Mouse (Mus musculus) testis, postnatal 10 days (tissue): ENCODE results near the gene Tgm3.

Experiments
- DNase-seq: peaks from one replicate; pipeline ENCODE4 v3.0.0; 2021; ENCODE audit warnings: low spot score

The Tgm3 gene

DNA sequence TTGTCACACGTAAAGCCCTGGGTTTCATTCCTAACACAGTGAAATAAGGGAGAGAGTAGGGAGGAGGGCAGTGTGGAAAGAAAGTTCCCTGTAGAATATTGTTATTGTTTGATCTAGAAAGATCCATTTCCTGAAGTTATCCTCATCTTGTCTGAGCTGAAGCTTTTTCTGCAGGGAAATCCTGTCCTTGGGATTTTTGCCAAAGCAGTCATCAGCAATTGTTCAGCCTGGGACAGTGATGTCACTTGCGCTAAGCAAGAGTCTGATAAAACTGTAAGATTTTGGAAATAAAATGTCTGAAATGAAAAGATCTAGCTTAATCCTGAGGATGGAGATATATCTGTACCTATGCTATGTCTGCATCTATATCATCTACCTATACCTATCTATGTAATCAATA is 58.2 kb downstream of the Tgm3 start:
- DNase-seq, result no peak
